Mouse (Mus musculus) erythroblast, embryonic 14.5 days (primary cell): ENCODE data around the gene Kat2a. TPM values are rescaled to one million over a fixed set of nuclear protein-coding genes. Genes with fewer than 3 reads are reported as not detected.
A peak's percentile ranks its signal among the peaks of the same experiment; 100 is the strongest.

Experiments used
- H3K27me3 ChIP-seq: 2 replicates; pipeline ENCODE4 v1.6.1; 2012; ENCODE audit warnings: inconsistent platforms; ENCODE audit not compliant: control insufficient read depth
- H3K36me3 ChIP-seq: 2 replicates; pipeline ENCODE4 v1.6.1; 2012; ENCODE audit warnings: mild to moderate bottlenecking, inconsistent platforms; ENCODE audit not compliant: control insufficient read depth
- H3K4me1 ChIP-seq: 2 replicates; pipeline ENCODE4 v1.6.1; 2012; ENCODE audit warnings: inconsistent platforms; ENCODE audit not compliant: control insufficient read depth
- H3K4me3 ChIP-seq: replicated peaks from 2 replicates; pipeline ENCODE3; 2012; ENCODE audit warnings: moderate library complexity, mild to moderate bottlenecking, inconsistent platforms
- H3K9me3 ChIP-seq: 2 replicates; pipeline ENCODE4 v1.6.1; 2012; ENCODE audit warnings: low read length, inconsistent platforms, mixed read lengths; ENCODE audit not compliant: control insufficient read depth
- GATA1 ChIP-seq: IDR thresholded peaks from 2 replicates; pipeline ENCODE4 v1.6.1; 2012; ENCODE audit warnings: low read length, inconsistent platforms, mixed read lengths
- TAL1 ChIP-seq: IDR thresholded peaks from 3 replicates; pipeline ENCODE4 v1.6.1; 2012; ENCODE audit warnings: low read length, inconsistent platforms, mixed read lengths
- polyA plus RNA-seq: library from polyadenylated mRNA; stranded (reverse); fragments of >175 nt; gene quantifications from 2 replicates; pipeline ENCODE4 v1.2.3, GENCODE M21; 2012

Gene Kat2a
- polyA plus RNA-seq, 1 experiment, result 0.77 TPM

DNA sequence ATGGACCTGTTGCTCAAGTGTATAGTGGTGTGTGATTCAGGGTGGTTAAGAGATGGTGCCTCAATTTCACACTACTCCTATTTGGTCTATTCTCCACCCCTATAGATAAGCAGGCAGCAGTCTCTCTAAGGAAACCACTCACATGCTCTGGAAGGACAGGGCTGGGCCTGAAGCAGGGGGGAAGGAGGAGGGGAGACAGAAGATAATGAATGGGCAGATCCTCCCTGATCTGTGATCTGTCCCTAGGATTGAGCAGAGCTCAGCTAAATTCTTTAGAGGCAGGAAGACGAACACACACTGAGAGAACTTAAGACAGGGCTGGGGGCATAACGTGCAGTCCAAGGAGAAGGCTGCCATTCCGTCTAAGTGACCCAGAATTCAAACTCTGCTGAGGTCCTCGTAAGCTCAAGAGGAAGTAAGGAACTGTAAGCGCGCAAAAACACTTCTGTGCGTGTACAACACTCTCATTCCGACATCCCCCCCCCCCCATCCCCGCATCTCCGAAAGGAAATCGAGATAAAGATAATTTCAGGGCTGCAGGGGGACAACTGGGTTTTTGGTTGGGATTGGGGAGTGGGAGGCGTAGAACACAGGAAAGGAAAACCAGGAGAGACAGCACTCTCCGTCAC, 25.0 kb upstream of the Kat2a start:
- Histone ChIP-seq H3K36me3 (peaks cover 45% of the 10 kb centered on the region), H3K4me1 (peaks cover 76% of the 10 kb centered on the region)

GRCm38 (mm10) chr11:100736746-100737080, 24.4 kb upstream of the Kat2a start:
- Histone ChIP-seq H3K4me3 (peak overlapping the region; percentile 100), H3K36me3 (peaks cover 50% of the 10 kb centered on the region), H3K27me3 (no peaks in the 10 kb centered on the region), H3K4me1 (peaks cover 81% of the 10 kb centered on the region), H3K9me3 (no peaks in the 10 kb centered on the region)
- TF ChIP-seq TAL1 (no peak), GATA1 (no peak)

More for the DNA sequence above, 25.0 kb upstream of the Kat2a start:
- TF ChIP-seq TAL1 (no peak), GATA1 (peak; percentile 80)
- Histone ChIP-seq H3K4me3 (peak overlapping the region; percentile 100), H3K27me3 (no peaks in the 10 kb centered on the region), H3K9me3 (no peaks in the 10 kb centered on the region)

- no peak for TF ChIP-seq TAL1
- no peak for TF ChIP-seq GATA1
- peaks cover 80% of the 10 kb centered on the region for H3K4me1 ChIP-seq
- peaks cover 56% of the 10 kb centered on the region for H3K36me3 ChIP-seq
- no peaks in the 10 kb centered on the region for H3K9me3 ChIP-seq
- H3K4me3 ChIP-seq, result peak overlapping the region; percentile 100
- H3K27me3 ChIP-seq, result no peaks in the 10 kb centered on the region
Measured at GRCm38 (mm10) chr11:100735954-100736745, 23.9 kb upstream of the Kat2a start.

DNA sequence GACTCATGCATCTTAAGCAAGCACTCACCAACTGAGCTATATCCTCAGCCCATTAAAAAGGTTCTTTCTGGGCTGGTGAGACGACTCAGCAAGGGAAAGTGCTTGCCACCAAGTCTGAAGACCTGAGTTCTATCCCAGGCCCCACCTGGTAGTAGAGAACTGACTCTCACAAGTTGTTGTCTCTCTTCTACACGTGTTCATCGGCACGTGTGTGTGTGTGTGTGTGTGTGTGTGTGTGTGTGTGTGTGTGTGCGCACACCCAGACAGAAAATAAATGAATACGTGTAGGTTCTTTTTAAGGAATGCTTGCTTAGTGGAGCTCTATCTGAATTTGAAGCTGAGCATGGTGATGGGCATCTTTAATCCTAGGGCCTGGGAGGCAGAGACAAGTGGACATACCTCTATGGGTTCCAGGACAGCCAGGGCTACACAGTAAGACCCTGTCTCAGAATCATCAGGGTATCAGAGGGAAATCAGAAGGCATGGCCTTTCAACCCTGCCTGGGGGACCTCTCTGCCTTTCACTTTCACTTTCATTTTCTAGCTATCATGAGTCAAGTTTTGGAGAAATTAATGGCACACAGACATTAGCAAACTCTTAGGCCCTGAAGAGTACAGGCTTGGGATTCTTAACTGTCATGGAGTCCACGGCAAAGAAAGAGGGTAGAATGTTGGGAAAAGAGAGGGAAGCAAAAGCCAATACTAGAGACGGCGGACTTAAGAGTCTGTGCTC, 23.0 kb upstream of the Kat2a start:
- H3K36me3 ChIP-seq, result peaks cover 64% of the 10 kb centered on the region
- peak overlapping the region; percentile 100 for H3K4me3 ChIP-seq
- H3K9me3 ChIP-seq, result no peaks in the 10 kb centered on the region
- TF ChIP-seq TAL1 (no peak), GATA1 (no peak)
- H3K4me1 ChIP-seq, result peaks cover 83% of the 10 kb centered on the region
- H3K27me3 ChIP-seq, result no peaks in the 10 kb centered on the region

GRCm38 (mm10) chr11:100730477-100731205, 18.4 kb upstream of the Kat2a start:
- TF ChIP-seq TAL1 (no peak), GATA1 (no peak)
- H3K9me3 ChIP-seq, result no peaks in the 10 kb centered on the region
- peaks cover 94% of the 10 kb centered on the region for H3K36me3 ChIP-seq
- peaks cover 58% of the 10 kb centered on the region for H3K4me1 ChIP-seq
- no peak overlapping the region for H3K4me3 ChIP-seq
- no peaks in the 10 kb centered on the region for H3K27me3 ChIP-seq

DNA sequence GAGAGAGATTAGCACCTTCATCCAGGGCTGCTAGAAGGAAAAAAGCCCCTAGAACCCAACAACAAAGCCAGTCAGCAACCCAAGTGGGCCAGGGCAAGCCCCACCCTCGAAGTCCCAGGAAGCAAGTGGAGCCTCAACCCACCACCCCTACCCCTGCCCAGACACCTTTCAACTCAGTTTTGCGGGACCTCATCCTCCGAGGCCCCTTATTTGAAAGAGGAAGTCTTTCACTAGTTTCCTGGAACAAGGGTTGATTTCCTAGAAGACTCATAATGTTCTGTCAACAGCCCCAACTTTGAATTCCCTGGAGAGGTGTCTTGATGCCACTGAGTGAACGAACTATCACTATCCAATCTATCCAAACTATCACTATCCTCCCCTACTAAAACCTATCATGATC, 17.7 kb upstream of the Kat2a start:
- TF ChIP-seq GATA1, result no peak
- no peak for TF ChIP-seq TAL1
- Histone ChIP-seq H3K9me3 (no peaks in the 10 kb centered on the region), H3K36me3 (peaks cover 94% of the 10 kb centered on the region), H3K27me3 (no peaks in the 10 kb centered on the region), H3K4me1 (peaks cover 58% of the 10 kb centered on the region), H3K4me3 (no peak overlapping the region)

DNA sequence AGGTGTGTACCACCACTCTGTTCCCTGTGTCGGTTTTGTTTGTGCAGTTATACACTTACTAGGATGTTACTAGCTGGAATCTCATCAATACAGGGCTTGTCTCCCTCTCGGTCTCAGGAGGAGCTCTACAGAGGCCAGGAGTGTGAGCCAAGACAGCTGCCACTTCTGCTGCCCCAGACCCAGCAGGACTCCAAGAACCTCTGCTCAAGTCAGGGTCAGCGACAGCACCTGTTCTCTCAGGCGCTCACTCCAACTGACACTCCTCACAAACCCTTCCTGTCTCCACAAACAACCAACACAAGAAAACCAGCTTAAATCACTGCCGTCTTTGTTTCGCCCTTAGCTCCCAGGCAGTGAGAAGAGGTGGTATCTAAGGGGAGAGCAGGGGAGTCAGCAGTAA, 16.3 kb upstream of the Kat2a start:
- no peak overlapping the region for H3K4me3 ChIP-seq
- peaks cover 57% of the 10 kb centered on the region for H3K4me1 ChIP-seq
- no peaks in the 10 kb centered on the region for H3K9me3 ChIP-seq
- peaks cover 95% of the 10 kb centered on the region for H3K36me3 ChIP-seq
- H3K27me3 ChIP-seq, result no peaks in the 10 kb centered on the region
- TF ChIP-seq TAL1 (no peak), GATA1 (no peak)

- no peaks in the 10 kb centered on the region for H3K9me3 ChIP-seq
- H3K27me3 ChIP-seq, result no peaks in the 10 kb centered on the region
- TF ChIP-seq TAL1 (no peak), GATA1 (no peak)
- peaks cover 95% of the 10 kb centered on the region for H3K36me3 ChIP-seq
- no peak overlapping the region for H3K4me3 ChIP-seq
- peaks cover 58% of the 10 kb centered on the region for H3K4me1 ChIP-seq
Measured at GRCm38 (mm10) chr11:100727201-100727600, 14.9 kb upstream of the Kat2a start.
